Mouse (Mus musculus) liver, embryonic 14.5 days (tissue): ENCODE measurements around the gene Ptprs.

Source experiments
- CTCF ChIP-seq: IDR thresholded peaks from 2 replicates; pipeline ENCODE4 v1.5.1; 2016; ENCODE audit warnings: antibody characterized with exemption, low read depth, control low read depth
- EP300 ChIP-seq: IDR thresholded peaks from 2 replicates; pipeline ENCODE4 v1.6.1; 2016; ENCODE audit warnings: antibody characterized with exemption, low read depth

- TF ChIP-seq CTCF, result no peak
- TF ChIP-seq EP300, result no peak
These were observed 29.1 kb upstream of the Ptprs start for GRCm38 (mm10) chr17:56505401-56505800.
